In genomic region chr5:144988340-144989060, GRCm38 (mm10) we compare ENCODE assay signal across 9 mouse cellular contexts. TPM values are rescaled to one million over a fixed set of nuclear protein-coding genes. Genes with fewer than 3 reads are reported as not detected.
A peak's percentile ranks its signal among the peaks of the same experiment; 100 is the strongest.
DNase-seq lines count a peak whose midpoint lies in the region; ATAC-seq and TF ChIP-seq lines count a peak whose summit lies in the region.
"Had no signal": no experiment of that assay in that cellular context is flagged by ENCODE, and none has a peak within 500 bp of the region (broad histone marks: within the 10 kb centered on the region; RNA-seq: fewer than 3 reads in every experiment).

No protein-coding gene starts in this region.

- no peaks in the 10 kb centered on the region for H3K27me3 ChIP-seq in liver, adult 2 months (ENCODE audit: control insufficient read depth, insufficient read depth, low read length)
- H3K27me3 ChIP-seq in liver, embryonic 12.5 days (replicated peaks) = no peaks in the 10 kb centered on the region
- no peaks in the 10 kb centered on the region for H3K27me3 ChIP-seq in hindbrain, embryonic 15.5 days
- H3K27me3 ChIP-seq in midbrain, embryonic 11.5 days (ENCODE audit: control insufficient read depth, insufficient read depth, low read length) = no peaks in the 10 kb centered on the region

- no peaks in the 10 kb centered on the region for H3K79me2 ChIP-seq in liver, adult 2 months (ENCODE audit: control insufficient read depth, insufficient read depth, low read length)

- H3K9ac ChIP-seq in liver, adult 2 months (ENCODE audit: low read depth, low read length) = no peak overlapping the region
- no peak overlapping the region for H3K9ac ChIP-seq in liver, embryonic 12.5 days
- H3K9ac ChIP-seq in hindbrain, embryonic 15.5 days = no peak overlapping the region
- H3K9ac ChIP-seq in midbrain, embryonic 11.5 days (ENCODE audit: low read length) = no peak overlapping the region

- peak; percentile 58; the same call in 1 of the 2 replicates for TF ChIP-seq CTCF in liver, adult 2 months (IDR thresholded peaks at IDR 0.05; ENCODE audit: low read depth, low read length)
- TF ChIP-seq CTCF in embryonic fibroblast, embryonic 13.5 days (IDR thresholded peaks at IDR 0.05; ENCODE audit: borderline replicate concordance, insufficient read depth, low read length) = peak; percentile 62; the same call in 1 of the 2 replicates

- DNase-seq in liver, adult 2 months (ENCODE audit: extremely low read depth, low read depth, low spot score) = peak; percentile 60
- DNase-seq in adrenal gland, postnatal 10 days = peak; percentile 47
- peak; percentile 14 to 28 for DNase-seq in layer of hippocampus, postnatal 25 days (ENCODE audit: extremely low spot score in 1 of 2, low spot score in 1 of 2)
- peak; percentile 88 for DNase-seq in midbrain, embryonic 11.5 days (ENCODE audit: low spot score, missing footprints)
- peak; percentile 18 for DNase-seq in urinary bladder, postnatal 25 days (ENCODE audit: low spot score)

- WGBS in liver, adult 2 months = 45% methylated on average over 9 of the region's 9 CpGs
- WGBS in liver, embryonic 12.5 days (ENCODE audit: insufficient replicate concordance) = 40% methylated on average over 9 of the region's 9 CpGs
- WGBS in hindbrain, embryonic 15.5 days = 56% methylated on average over 9 of the region's 9 CpGs
- WGBS in midbrain, embryonic 11.5 days = 55% methylated on average over 9 of the region's 9 CpGs

- no peaks in the 10 kb centered on the region for H3K36me3 ChIP-seq in liver, adult 2 months (ENCODE audit: control insufficient read depth, insufficient read depth, low read length)
- no peaks in the 10 kb centered on the region for H3K36me3 ChIP-seq in liver, embryonic 12.5 days
- H3K36me3 ChIP-seq in hindbrain, embryonic 15.5 days = no peaks in the 10 kb centered on the region
- no peaks in the 10 kb centered on the region for H3K36me3 ChIP-seq in midbrain, embryonic 11.5 days (ENCODE audit: control insufficient read depth, insufficient read depth, low read length)

- peaks cover 10% of the 10 kb centered on the region; the same call in 1 of the 2 replicates for H3K9me3 ChIP-seq in liver, embryonic 12.5 days (replicated peaks)
- no peaks in the 10 kb centered on the region for H3K9me3 ChIP-seq in hindbrain, embryonic 15.5 days
- no peaks in the 10 kb centered on the region for H3K9me3 ChIP-seq in midbrain, embryonic 11.5 days (ENCODE audit: control insufficient read depth, low read length)

- peaks cover 2% of the 10 kb centered on the region; the same call in 1 of the 2 replicates for H3K4me1 ChIP-seq in liver, adult 2 months (ENCODE audit: control insufficient read depth, insufficient read depth, low read length)
- H3K4me1 ChIP-seq in liver, embryonic 12.5 days = peaks cover 6% of the 10 kb centered on the region
- peaks cover 3% of the 10 kb centered on the region for H3K4me1 ChIP-seq in embryonic fibroblast, embryonic 13.5 days (ENCODE audit: control insufficient read depth, insufficient read depth, low read length)
- no peaks in the 10 kb centered on the region for H3K4me1 ChIP-seq in hindbrain, embryonic 15.5 days (replicated peaks)
- no peaks in the 10 kb centered on the region for H3K4me1 ChIP-seq in midbrain, embryonic 11.5 days (ENCODE audit: control insufficient read depth, insufficient read depth, low read length)

- no peak overlapping the region for H3K27ac ChIP-seq in liver, adult 2 months (replicated peaks; ENCODE audit: insufficient read depth, low read depth, low read length)
- no peak overlapping the region for H3K27ac ChIP-seq in liver, embryonic 12.5 days
- H3K27ac ChIP-seq in embryonic fibroblast, embryonic 13.5 days (ENCODE audit: insufficient read depth, low read length) = peak overlapping the region; percentile 37; the same call in 1 of the 2 replicates
- no peak overlapping the region for H3K27ac ChIP-seq in hindbrain, embryonic 15.5 days (replicated peaks)
- no peak overlapping the region for H3K27ac ChIP-seq in midbrain, embryonic 11.5 days (ENCODE audit: low read depth, low read length)

- ATAC-seq in liver, embryonic 12.5 days = no peak
- ATAC-seq in hindbrain, embryonic 15.5 days (ENCODE audit: low FRiP score, low read depth) = peak; percentile 56; the same call in 1 of the 2 replicates
- 0 out of 2 replicates have a peak, but pooled peaks have one; percentile 46 for ATAC-seq in midbrain, embryonic 11.5 days (ENCODE audit: low FRiP score)

- no peak for TF ChIP-seq POLR2A in liver, adult 2 months (IDR thresholded peaks at IDR 0.05; ENCODE audit: extremely low read depth, insufficient read depth, low read length)
- TF ChIP-seq POLR2A in embryonic fibroblast, embryonic 13.5 days (IDR thresholded peaks at IDR 0.05; ENCODE audit: low read depth, low read length) = no peak

- H3K4me3 ChIP-seq in liver, adult 2 months (ENCODE audit: insufficient read depth, low read depth, low read length) = no peak overlapping the region
- H3K4me3 ChIP-seq in liver, embryonic 12.5 days = no peak overlapping the region
- no peak overlapping the region for H3K4me3 ChIP-seq in embryonic fibroblast, embryonic 13.5 days (ENCODE audit: insufficient read depth, low read length)
- H3K4me3 ChIP-seq in hindbrain, embryonic 15.5 days = no peak overlapping the region
- no peak overlapping the region for H3K4me3 ChIP-seq in midbrain, embryonic 11.5 days (ENCODE audit: low read depth, low read length)

- no peak overlapping the region for H3K4me2 ChIP-seq in liver, embryonic 12.5 days
- H3K4me2 ChIP-seq in hindbrain, embryonic 15.5 days = no peak overlapping the region
- H3K4me2 ChIP-seq in midbrain, embryonic 11.5 days = no peak overlapping the region

RNA-seq across cellular contexts. Expression of gene Smurf1, which starts 22.9 kb away (rescaled TPM):
- total RNA-seq in liver, adult 2 months (2014; rRNA removed) = 5.2 and 6.0 TPM in 2 replicates
- polyA plus RNA-seq in liver, adult 2 months (2012; rRNA removed) = 6.7 and 8.6 TPM in 2 replicates
- 4.2 and 4.7 TPM in 2 replicates for polyA plus RNA-seq in liver, embryonic 12.5 days (2016; fragmentation: Nextera tagmentation; extraction: Ambion mirVana)
- 10 to 100 TPM; 20.6 to 23.4 TPM for total RNA-seq in adrenal gland, postnatal 10 days (2021)
- 37.1 and 42.5 TPM in 2 replicates for polyA plus RNA-seq in embryonic fibroblast, embryonic 13.5 days (2011; ENCODE audit: insufficient read length, low read depth, missing spikeins)
- polyA plus RNA-seq in hindbrain, embryonic 15.5 days (2015; fragmentation: Nextera tagmentation; extraction: Ambion mirVana) = 33.9 and 36.0 TPM in 2 replicates
- 10 to 100 TPM; 30.1 to 34.3 TPM for total RNA-seq in layer of hippocampus, postnatal 25 days (2021)
- polyA plus RNA-seq in midbrain, embryonic 11.5 days (2014; fragmentation: Nextera tagmentation; extraction: Ambion mirVana) = 13.2 and 17.8 TPM in 2 replicates

RNA-seq across cellular contexts. Expression of gene Gm4871, which starts 44.1 kb away (rescaled TPM):
- not detected in 2 replicates for total RNA-seq in liver, adult 2 months (2014; rRNA removed)
- polyA plus RNA-seq in liver, adult 2 months (2012; rRNA removed) = not detected in 2 replicates
- polyA plus RNA-seq in liver, embryonic 12.5 days (2016; fragmentation: Nextera tagmentation; extraction: Ambion mirVana) = not detected in 2 replicates
- total RNA-seq in adrenal gland, postnatal 10 days (2021) = not detected
- not detected in 2 replicates for polyA plus RNA-seq in embryonic fibroblast, embryonic 13.5 days (2011; ENCODE audit: insufficient read length, low read depth, missing spikeins)
- polyA plus RNA-seq in hindbrain, embryonic 15.5 days (2015; fragmentation: Nextera tagmentation; extraction: Ambion mirVana) = not detected in 2 replicates
- not detected for total RNA-seq in layer of hippocampus, postnatal 25 days (2021)
- polyA plus RNA-seq in midbrain, embryonic 11.5 days (2014; fragmentation: Nextera tagmentation; extraction: Ambion mirVana) = not detected in 2 replicates
- total RNA-seq: neutrophil, adult 5-6 weeks had no signal

RNA-seq across cellular contexts. Expression of gene 1700018F24Rik, which starts 54.3 kb away (rescaled TPM):
- total RNA-seq in liver, adult 2 months (2014; rRNA removed) = not detected in 2 replicates
- polyA plus RNA-seq in liver, adult 2 months (2012; rRNA removed) = not detected in 2 replicates
- not detected in 2 replicates for polyA plus RNA-seq in liver, embryonic 12.5 days (2016; fragmentation: Nextera tagmentation; extraction: Ambion mirVana)
- not detected for total RNA-seq in adrenal gland, postnatal 10 days (2021)
- not detected in 2 replicates for polyA plus RNA-seq in embryonic fibroblast, embryonic 13.5 days (2011; ENCODE audit: insufficient read length, low read depth, missing spikeins)
- not detected in 2 replicates for polyA plus RNA-seq in hindbrain, embryonic 15.5 days (2015; fragmentation: Nextera tagmentation; extraction: Ambion mirVana)
- total RNA-seq in layer of hippocampus, postnatal 25 days (2021) = not detected
- polyA plus RNA-seq in midbrain, embryonic 11.5 days (2014; fragmentation: Nextera tagmentation; extraction: Ambion mirVana) = not detected in 2 replicates
- total RNA-seq: neutrophil, adult 5-6 weeks had no signal

Comparison
In these comparisons a context has a peak if more than half of its experiments do, and no peak if none do; other contexts are left out.
1. DNase-seq: peak in every context shown above with its lines; median percentile 88 in midbrain, embryonic 11.5 days; 60 in liver, adult 2 months; 47 in adrenal gland, postnatal 10 days; 21 in layer of hippocampus, postnatal 25 days; 18 in urinary bladder, postnatal 25 days.